Mouse (Mus musculus): Measurements from ENCODE around the gene Cfap99. TPM values are rescaled to one million over a fixed set of nuclear protein-coding genes. Genes with fewer than 3 reads are reported as not detected.

Gene Cfap99
- total and polyA plus RNA-seq, 2 experiments = not detected

GRCm38 (mm10) chr5:34326875-34327576 lies 38.6 kb downstream of the Cfap99 start:
- no peak overlapping the region for H3K9ac ChIP-seq (ENCODE audit: low read depth, low read length)
- no peak for DNase-seq (ENCODE audit: extremely low read depth, low read depth, low spot score)
- peak overlapping the region; percentile 1; the same call in 1 of the 2 replicates for H3K4me3 ChIP-seq (ENCODE audit: insufficient read depth, low read depth, low read length)
- H3K27ac ChIP-seq (replicated peaks; ENCODE audit: insufficient read depth, low read depth, low read length) = no peak overlapping the region
- H3K36me3 ChIP-seq (ENCODE audit: control insufficient read depth, insufficient read depth, low read length) = no peaks in the 10 kb centered on the region
- H3K4me1 ChIP-seq (ENCODE audit: control insufficient read depth, insufficient read depth, low read length) = no peaks in the 10 kb centered on the region
- H3K79me2 ChIP-seq (ENCODE audit: control insufficient read depth, insufficient read depth, low read length) = no peaks in the 10 kb centered on the region
- WGBS = 36% methylated on average over 31 of the region's 31 CpGs
- TF ChIP-seq CTCF (IDR thresholded peaks at IDR 0.05; ENCODE audit: low read depth, low read length) = no peak
- TF ChIP-seq POLR2A (IDR thresholded peaks at IDR 0.05; ENCODE audit: extremely low read depth, insufficient read depth, low read length) = no peak
- peaks cover 3% of the 10 kb centered on the region; the same call in 1 of the 2 replicates for H3K27me3 ChIP-seq (ENCODE audit: control insufficient read depth, insufficient read depth, low read length)

DNA sequence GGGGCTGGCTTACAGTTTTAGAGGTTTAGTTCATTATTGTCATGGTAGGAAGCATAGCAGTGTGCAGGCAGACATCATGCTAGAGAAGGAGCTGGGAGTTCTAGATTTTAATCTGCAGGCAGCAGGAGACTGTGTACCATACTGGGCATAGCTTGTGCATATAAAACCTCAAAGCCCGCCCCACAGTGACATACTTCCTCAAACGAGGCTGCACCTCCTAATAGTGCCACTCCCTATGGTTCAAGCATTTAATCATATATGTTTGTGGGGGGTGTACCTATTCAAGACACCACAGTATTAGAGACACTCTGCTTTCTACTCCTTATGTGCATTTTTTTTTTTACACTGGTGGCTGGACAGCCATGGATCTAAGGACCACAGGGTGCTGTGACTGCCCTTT lies 41.7 kb downstream of the Cfap99 start:
- WGBS = 89% methylated on average over 2 of the region's 2 CpGs
- no peak for TF ChIP-seq CTCF (IDR thresholded peaks at IDR 0.05; ENCODE audit: low read depth, low read length)
- TF ChIP-seq POLR2A (IDR thresholded peaks at IDR 0.05; ENCODE audit: extremely low read depth, insufficient read depth, low read length) = no peak
- H3K27ac ChIP-seq (replicated peaks; ENCODE audit: insufficient read depth, low read depth, low read length) = no peak overlapping the region
- no peak overlapping the region for H3K9ac ChIP-seq (ENCODE audit: low read depth, low read length)
- H3K27me3 ChIP-seq (ENCODE audit: control insufficient read depth, insufficient read depth, low read length) = peaks cover 3% of the 10 kb centered on the region; the same call in 1 of the 2 replicates
- H3K36me3 ChIP-seq (ENCODE audit: control insufficient read depth, insufficient read depth, low read length) = no peaks in the 10 kb centered on the region
- H3K79me2 ChIP-seq (ENCODE audit: control insufficient read depth, insufficient read depth, low read length) = no peaks in the 10 kb centered on the region
- no peak overlapping the region for H3K4me3 ChIP-seq (ENCODE audit: insufficient read depth, low read depth, low read length)
- DNase-seq (ENCODE audit: extremely low read depth, low read depth, low spot score) = no peak
- H3K4me1 ChIP-seq (ENCODE audit: control insufficient read depth, insufficient read depth, low read length) = no peaks in the 10 kb centered on the region; the same call in 1 of the 2 replicates

DNA sequence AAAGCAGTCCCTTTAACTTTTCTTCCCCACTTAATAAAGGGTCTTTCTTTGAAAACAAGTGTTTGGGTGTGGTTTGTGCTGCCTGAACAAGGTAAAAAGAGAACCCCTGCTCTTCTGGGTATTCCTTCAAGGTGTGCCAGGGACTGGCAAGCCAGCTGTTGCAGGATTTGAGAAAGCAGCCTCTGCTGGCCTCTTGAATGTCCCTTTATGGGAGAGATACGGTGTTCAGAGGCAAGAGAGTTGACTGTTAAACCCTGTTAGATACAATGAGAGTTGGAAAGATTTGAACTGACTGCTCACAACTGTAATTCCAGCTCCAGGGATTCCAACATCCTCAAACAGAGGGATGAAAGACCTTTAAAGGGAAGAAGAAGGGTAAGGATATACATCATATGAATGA lies 45.7 kb downstream of the Cfap99 start:
- 93% methylated on average over 1 of the region's 1 CpGs for WGBS
- Histone ChIP-seq H3K9ac (ENCODE audit: low read depth, low read length) (no peak overlapping the region), H3K27me3 (ENCODE audit: control insufficient read depth, insufficient read depth, low read length) (no peaks in the 10 kb centered on the region), H3K4me1 (ENCODE audit: control insufficient read depth, insufficient read depth, low read length) (peaks cover 5% of the 10 kb centered on the region; the same call in 1 of the 2 replicates), H3K27ac (replicated peaks; ENCODE audit: insufficient read depth, low read depth, low read length) (no peak overlapping the region), H3K79me2 (ENCODE audit: control insufficient read depth, insufficient read depth, low read length) (peaks cover 19% of the 10 kb centered on the region), H3K4me3 (ENCODE audit: insufficient read depth, low read depth, low read length) (no peak overlapping the region), H3K36me3 (ENCODE audit: control insufficient read depth, insufficient read depth, low read length) (0 out of 2 replicates have a peak, but pooled peaks cover 2% of the 10 kb centered on the region)
- DNase-seq (ENCODE audit: extremely low read depth, low read depth, low spot score) = no peak
- TF ChIP-seq CTCF (IDR thresholded peaks at IDR 0.05; ENCODE audit: low read depth, low read length) (no peak), POLR2A (IDR thresholded peaks at IDR 0.05; ENCODE audit: extremely low read depth, insufficient read depth, low read length) (no peak)

GRCm38 (mm10) chr5:34335539-34336096 lies 47.2 kb downstream of the Cfap99 start:
- no peak for TF ChIP-seq POLR2A (IDR thresholded peaks at IDR 0.05; ENCODE audit: extremely low read depth, insufficient read depth, low read length)
- TF ChIP-seq CTCF (IDR thresholded peaks at IDR 0.05; ENCODE audit: low read depth, low read length) = no peak
- Histone ChIP-seq H3K79me2 (ENCODE audit: control insufficient read depth, insufficient read depth, low read length) (peaks cover 25% of the 10 kb centered on the region), H3K27me3 (ENCODE audit: control insufficient read depth, insufficient read depth, low read length) (no peaks in the 10 kb centered on the region), H3K4me1 (ENCODE audit: control insufficient read depth, insufficient read depth, low read length) (peaks cover 5% of the 10 kb centered on the region; the same call in 1 of the 2 replicates), H3K4me3 (ENCODE audit: insufficient read depth, low read depth, low read length) (peak overlapping the region; percentile 62), H3K27ac (replicated peaks; ENCODE audit: insufficient read depth, low read depth, low read length) (peak overlapping the region; percentile 90), H3K9ac (ENCODE audit: low read depth, low read length) (peak overlapping the region; percentile 87), H3K36me3 (ENCODE audit: control insufficient read depth, insufficient read depth, low read length) (0 out of 2 replicates have a peak, but pooled peaks cover 3% of the 10 kb centered on the region)
- 1% methylated on average over 21 of the region's 21 CpGs for WGBS
- DNase-seq (ENCODE audit: extremely low read depth, low read depth, low spot score) = peak; percentile 49

GRCm38 (mm10) chr5:34336097-34336774 lies 47.8 kb downstream of the Cfap99 start, which contains the start of gene Rnf4:
TSS of gene Rnf4 (plus strand) at chr5:34336289.
- under 1% methylated on average over 67 of the region's 67 CpGs for WGBS
- Histone ChIP-seq H3K9ac (ENCODE audit: low read depth, low read length) (peak within 1 kb of the TSS; percentile 97), H3K79me2 (ENCODE audit: control insufficient read depth, insufficient read depth, low read length) (peaks cover 25% of the 10 kb centered on the region), H3K4me1 (ENCODE audit: control insufficient read depth, insufficient read depth, low read length) (peaks cover 5% of the 10 kb centered on the region; the same call in 1 of the 2 replicates), H3K4me3 (ENCODE audit: insufficient read depth, low read depth, low read length) (peak within 1 kb of the TSS; percentile 95), H3K27me3 (ENCODE audit: control insufficient read depth, insufficient read depth, low read length) (no peaks in the 10 kb centered on the region), H3K27ac (replicated peaks; ENCODE audit: insufficient read depth, low read depth, low read length) (peak within 1 kb of the TSS; percentile 95), H3K36me3 (ENCODE audit: control insufficient read depth, insufficient read depth, low read length) (0 out of 2 replicates have a peak, but pooled peaks cover 3% of the 10 kb centered on the region)
- TF ChIP-seq POLR2A (IDR thresholded peaks at IDR 0.05; ENCODE audit: extremely low read depth, insufficient read depth, low read length) (peak; percentile 71), CTCF (IDR thresholded peaks at IDR 0.05; ENCODE audit: low read depth, low read length) (no peak)
- DNase-seq (ENCODE audit: extremely low read depth, low read depth, low spot score) = peak; percentile 97
